Mouse (Mus musculus) intestine, embryonic 16.5 days (tissue): Measurements from ENCODE around the gene Chchd6. TPM values are rescaled to one million over a fixed set of nuclear protein-coding genes. Genes with fewer than 3 reads are reported as not detected.

Experiments used
- ATAC-seq: fragments of 200-750 bp; cut with Nextera tagmentation; 2 replicates; pipeline ENCODE4 v1.8.0; 2017; ENCODE audit warnings: moderate TSS enrichment, moderate library complexity
- H3K27ac ChIP-seq: fragments of 300-500 bp; sonication (generic); 2 replicates; pipeline ENCODE4 v1.5.1; 2014; ENCODE audit warnings: mild to moderate bottlenecking, low read length
- H3K27me3 ChIP-seq: fragments of 300-500 bp; sonication (generic); replicated peaks from 2 replicates; pipeline ENCODE4 v1.6.1; 2014; ENCODE audit warnings: low read length, control low read depth, mixed read lengths; ENCODE audit not compliant: control insufficient read depth, insufficient read depth
- H3K36me3 ChIP-seq: fragments of 300-500 bp; sonication (generic); 2 replicates; pipeline ENCODE4 v1.6.1; 2014; ENCODE audit warnings: low read length, control low read depth; ENCODE audit not compliant: control insufficient read depth, insufficient read depth
- H3K4me1 ChIP-seq: fragments of 300-500 bp; sonication (generic); 2 replicates; pipeline ENCODE4 v1.6.1; 2014; ENCODE audit warnings: low read length, control low read depth, mixed read lengths; ENCODE audit not compliant: control insufficient read depth, insufficient read depth
- H3K4me2 ChIP-seq: fragments of 300-500 bp; sonication (generic); 2 replicates; pipeline ENCODE4 v1.6.1; 2014; ENCODE audit warnings: low read depth, low read length, control low read depth
- H3K4me3 ChIP-seq: fragments of 300-500 bp; sonication (generic); 2 replicates; pipeline ENCODE4 v1.5.1; 2014; ENCODE audit warnings: mild to moderate bottlenecking, low read length
- H3K9ac ChIP-seq: fragments of 300-500 bp; sonication (generic); 2 replicates; pipeline ENCODE4 v1.6.1; 2014; ENCODE audit warnings: low read depth, low read length
- H3K9me3 ChIP-seq: fragments of 300-500 bp; sonication (generic); 2 replicates; pipeline ENCODE4 v1.6.1; 2016; ENCODE audit warnings: low read length, control low read depth; ENCODE audit not compliant: control insufficient read depth
- WGBS: fragments of 180-500 bp; shearing (Covaris S2); extraction: QIAGEN DNeasy Blood & Tissue Kit; methylation state at CpG from one replicate; pipeline ENCODE4 v1.1.7; 2014; 5-methylcytosine and 5-hydroxymethylcytosine counted together
- polyA plus RNA-seq: library from polyadenylated mRNA; unstranded; fragments of >200 nt; fragmentation: Nextera tagmentation; extraction: Ambion mirVana; gene quantifications from 2 replicates; pipeline ENCODE4 v1.2.1, GENCODE M21; 2015

Chchd6 gene
- polyA plus RNA-seq, 1 experiment from 2014 or later = 41.3 TPM

- H3K9me3 ChIP-seq = no peaks in the 10 kb centered on the region
- WGBS = 68% methylated on average over 3 of the region's 3 CpGs
Observed at GRCm38 (mm10) chr6:89364342-89364741, 231.1 kb downstream of the Chchd6 start.

GRCm38 (mm10) chr6:89363107-89363451 is 232.4 kb downstream of the Chchd6 start:
- peaks cover 28% of the 10 kb centered on the region for H3K4me1 ChIP-seq
- 7% methylated on average over 16 of the region's 16 CpGs for WGBS
- peak overlapping the region; percentile 74 for H3K9ac ChIP-seq
- no peaks in the 10 kb centered on the region for H3K9me3 ChIP-seq
- ATAC-seq = no peak
- H3K27ac ChIP-seq = no peak overlapping the region
- H3K4me3 ChIP-seq = peak overlapping the region; percentile 77
- H3K27me3 ChIP-seq = no peaks in the 10 kb centered on the region
- peak overlapping the region; percentile 98 for H3K4me2 ChIP-seq
- H3K36me3 ChIP-seq = no peaks in the 10 kb centered on the region

More at GRCm38 (mm10) chr6:89364342-89364741, 231.1 kb downstream of the Chchd6 start:
- Histone ChIP-seq H3K4me3 (no peak overlapping the region), H3K4me1 (peaks cover 24% of the 10 kb centered on the region), H3K9ac (no peak overlapping the region), H3K4me2 (no peak overlapping the region), H3K36me3 (no peaks in the 10 kb centered on the region), H3K27me3 (no peaks in the 10 kb centered on the region), H3K27ac (no peak overlapping the region)
- no peak for ATAC-seq

GRCm38 (mm10) chr6:89362281-89363106 is 233.0 kb downstream of the Chchd6 start, which contains the start of gene Plxna1:
TSS of gene Plxna1 (minus strand) at chr6:89362620.
- Histone ChIP-seq H3K4me1 (peaks cover 28% of the 10 kb centered on the region), H3K9ac (peak within 1 kb of the TSS; percentile 94), H3K36me3 (no peaks in the 10 kb centered on the region), H3K27ac (peak within 1 kb of the TSS; percentile 55), H3K4me3 (peak within 1 kb of the TSS; percentile 77), H3K27me3 (no peaks in the 10 kb centered on the region), H3K4me2 (peak within 1 kb of the TSS; percentile 98), H3K9me3 (no peaks in the 10 kb centered on the region)
- under 1% methylated on average over 69 of the region's 110 CpGs for WGBS
- peak; percentile 86 for ATAC-seq

GRCm38 (mm10) chr6:89361418-89362280 is 233.8 kb downstream of the Chchd6 start:
- peak; percentile 63 for ATAC-seq
- Histone ChIP-seq H3K9me3 (no peaks in the 10 kb centered on the region), H3K9ac (peak overlapping the region; percentile 94), H3K4me1 (peaks cover 28% of the 10 kb centered on the region), H3K27me3 (no peaks in the 10 kb centered on the region), H3K4me3 (peak overlapping the region; percentile 77), H3K27ac (peak overlapping the region; percentile 55), H3K36me3 (no peaks in the 10 kb centered on the region), H3K4me2 (peak overlapping the region; percentile 98)
- WGBS = 1% methylated on average over 75 of the region's 80 CpGs

- Histone ChIP-seq H3K4me3 (peak overlapping the region; percentile 77), H3K4me1 (peaks cover 28% of the 10 kb centered on the region), H3K9me3 (no peaks in the 10 kb centered on the region), H3K36me3 (0 out of 2 replicates have a peak, but pooled peaks cover 4% of the 10 kb centered on the region), H3K27ac (no peak overlapping the region), H3K27me3 (no peaks in the 10 kb centered on the region), H3K9ac (peak overlapping the region; percentile 94), H3K4me2 (peak overlapping the region; percentile 98)
- 52% methylated on average over 8 of the region's 8 CpGs for WGBS
- ATAC-seq = no peak; the same call in 1 of the 2 replicates
Observed at GRCm38 (mm10) chr6:89360709-89361417, 234.6 kb downstream of the Chchd6 start.

- 55% methylated on average over 20 of the region's 20 CpGs for WGBS
- ATAC-seq = no peak
- H3K27ac ChIP-seq = no peak overlapping the region
- no peaks in the 10 kb centered on the region for H3K9me3 ChIP-seq
- peak overlapping the region; percentile 94 for H3K9ac ChIP-seq
- H3K4me3 ChIP-seq = peak overlapping the region; percentile 77
- H3K36me3 ChIP-seq = 0 out of 2 replicates have a peak, but pooled peaks cover 5% of the 10 kb centered on the region
- peak overlapping the region; percentile 98 for H3K4me2 ChIP-seq
- H3K4me1 ChIP-seq = peaks cover 28% of the 10 kb centered on the region
- no peaks in the 10 kb centered on the region for H3K27me3 ChIP-seq
Observed at GRCm38 (mm10) chr6:89359771-89360708, 235.4 kb downstream of the Chchd6 start.

GRCm38 (mm10) chr6:89359192-89359591 is 236.3 kb downstream of the Chchd6 start:
- Histone ChIP-seq H3K36me3 (0 out of 2 replicates have a peak, but pooled peaks cover 5% of the 10 kb centered on the region), H3K27me3 (no peaks in the 10 kb centered on the region), H3K9ac (0 out of 2 replicates have a peak overlapping the region, but pooled peaks have one; percentile 20), H3K9me3 (no peaks in the 10 kb centered on the region), H3K27ac (no peak overlapping the region), H3K4me2 (no peak overlapping the region), H3K4me3 (no peak overlapping the region), H3K4me1 (peaks cover 28% of the 10 kb centered on the region)
- ATAC-seq = no peak
- 74% methylated on average over 3 of the region's 3 CpGs for WGBS

GRCm38 (mm10) chr6:89355661-89356060 is 239.8 kb downstream of the Chchd6 start:
- Histone ChIP-seq H3K4me3 (no peak overlapping the region), H3K27me3 (no peaks in the 10 kb centered on the region), H3K36me3 (0 out of 2 replicates have a peak, but pooled peaks cover 9% of the 10 kb centered on the region), H3K9me3 (no peaks in the 10 kb centered on the region), H3K4me2 (no peak overlapping the region), H3K4me1 (peaks cover 45% of the 10 kb centered on the region), H3K27ac (no peak overlapping the region), H3K9ac (no peak overlapping the region)
- WGBS = 67% methylated on average over 7 of the region's 7 CpGs
- ATAC-seq = no peak
